Mouse (Mus musculus): ENCODE data around the gene Dock11. TPM values are rescaled to one million over a fixed set of nuclear protein-coding genes. Genes with fewer than 3 reads are reported as not detected.

Dock11 gene
- polyA plus RNA-seq, 1 experiment from 2014 or later, result 29.3 TPM

DNA sequence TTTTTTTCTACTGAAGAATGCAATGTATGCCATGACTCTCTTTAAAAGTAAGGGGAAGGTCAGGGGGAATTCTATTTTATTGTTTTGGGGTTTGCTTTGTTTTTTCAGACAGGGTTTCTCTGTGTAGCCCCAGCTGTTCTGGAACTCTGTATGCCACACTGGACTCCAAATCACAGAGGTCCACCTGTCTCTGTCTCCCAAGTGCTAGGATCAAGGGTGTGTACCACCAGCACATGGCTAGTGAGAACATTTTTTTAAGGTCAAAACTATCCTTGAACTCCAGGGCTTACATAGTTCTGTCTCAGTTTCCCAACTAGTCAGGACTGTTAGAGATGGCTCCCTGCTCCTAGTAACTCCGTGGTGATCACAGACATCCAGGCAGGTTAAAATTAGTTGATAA is 43.3 kb downstream of the Dock11 start:
- Histone ChIP-seq H3K36me3 (ENCODE audit: control insufficient read depth, insufficient read depth, low read length) (no peaks in the 10 kb centered on the region), H3K4me2 (ENCODE audit: low read depth, low read length, severe bottlenecking) (no peak overlapping the region), H3K27me3 (ENCODE audit: control insufficient read depth, insufficient read depth, low read length) (no peaks in the 10 kb centered on the region), H3K4me1 (replicated peaks; ENCODE audit: control insufficient read depth, insufficient read depth, low read length) (no peaks in the 10 kb centered on the region), H3K4me3 (ENCODE audit: low read depth, low read length) (no peak overlapping the region), H3K27ac (ENCODE audit: low read depth, low read length) (no peak overlapping the region), H3K9me3 (ENCODE audit: control insufficient read depth, low read length) (no peaks in the 10 kb centered on the region; the same call in 1 of the 2 replicates), H3K9ac (ENCODE audit: low read length) (no peak overlapping the region)
- WGBS, result 58% methylated on average over 1 of the region's 1 CpGs
- DNase-seq (ENCODE audit: low spot score) (no peak), ATAC-seq (replicated peaks; ENCODE audit: low FRiP score) (no peak)

DNA sequence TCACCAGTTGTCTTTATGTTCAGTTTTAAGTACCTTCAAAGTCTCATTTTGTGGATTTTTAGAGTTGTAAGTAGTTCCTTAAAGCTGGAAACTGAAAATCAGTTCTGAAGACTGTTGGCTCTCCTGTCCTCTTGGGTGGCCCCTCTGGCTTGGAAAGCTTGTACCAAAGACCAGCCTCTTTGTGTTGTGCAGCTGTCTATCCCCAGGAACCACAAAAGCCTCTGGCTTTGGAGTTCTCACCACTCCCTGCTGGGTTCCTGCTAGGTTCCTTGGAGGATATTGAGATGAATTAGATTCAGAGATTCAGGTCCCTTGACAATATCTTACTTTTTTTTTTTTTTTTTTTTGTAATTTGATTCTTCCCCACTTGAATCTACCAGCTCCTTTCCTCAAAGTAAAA is 44.3 kb downstream of the Dock11 start:
- DNase-seq (ENCODE audit: low spot score), result no peak

DNA sequence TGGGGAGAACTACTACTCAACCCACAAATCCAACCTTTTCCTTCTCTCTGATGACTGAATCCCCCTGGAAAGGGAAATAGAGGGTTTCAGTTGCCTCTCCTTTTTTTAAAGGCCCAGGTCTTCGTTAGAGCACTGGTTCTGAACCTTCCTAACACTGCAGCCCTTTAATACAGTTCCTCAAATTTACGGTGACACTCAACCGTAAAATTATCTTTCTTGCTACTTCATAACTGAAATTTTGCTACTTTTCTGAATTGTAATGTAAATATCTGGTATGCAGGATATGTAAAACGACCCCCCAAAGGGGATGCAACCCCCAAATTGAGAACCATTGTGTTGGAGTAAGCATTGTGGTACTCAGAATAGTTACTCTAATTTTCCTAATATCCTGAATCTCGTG is 49.5 kb downstream of the Dock11 start:
- H3K4me3 ChIP-seq (ENCODE audit: low read depth, low read length), result no peak overlapping the region
- no peak for ATAC-seq (replicated peaks; ENCODE audit: low FRiP score)

More for the DNA sequence above, 44.3 kb downstream of the Dock11 start:
- Histone ChIP-seq H3K4me2 (ENCODE audit: low read depth, low read length, severe bottlenecking) (no peak overlapping the region), H3K9me3 (ENCODE audit: control insufficient read depth, low read length) (no peaks in the 10 kb centered on the region; the same call in 1 of the 2 replicates), H3K4me1 (replicated peaks; ENCODE audit: control insufficient read depth, insufficient read depth, low read length) (no peaks in the 10 kb centered on the region), H3K36me3 (ENCODE audit: control insufficient read depth, insufficient read depth, low read length) (no peaks in the 10 kb centered on the region), H3K4me3 (ENCODE audit: low read depth, low read length) (no peak overlapping the region), H3K9ac (ENCODE audit: low read length) (no peak overlapping the region), H3K27me3 (ENCODE audit: control insufficient read depth, insufficient read depth, low read length) (no peaks in the 10 kb centered on the region), H3K27ac (ENCODE audit: low read depth, low read length) (no peak overlapping the region)
- no peak for ATAC-seq (replicated peaks; ENCODE audit: low FRiP score)

GRCm38 (mm10) chrX:35946394-35946793 is 57.8 kb downstream of the Dock11 start:
- ATAC-seq (replicated peaks; ENCODE audit: low FRiP score) (no peak), DNase-seq (ENCODE audit: low spot score) (no peak)
- Histone ChIP-seq H3K9me3 (ENCODE audit: control insufficient read depth, low read length) (no peaks in the 10 kb centered on the region), H3K4me1 (replicated peaks; ENCODE audit: control insufficient read depth, insufficient read depth, low read length) (no peaks in the 10 kb centered on the region), H3K4me3 (ENCODE audit: low read depth, low read length) (no peak overlapping the region), H3K9ac (ENCODE audit: low read length) (no peak overlapping the region), H3K27me3 (ENCODE audit: control insufficient read depth, insufficient read depth, low read length) (no peaks in the 10 kb centered on the region), H3K36me3 (ENCODE audit: control insufficient read depth, insufficient read depth, low read length) (no peaks in the 10 kb centered on the region), H3K27ac (ENCODE audit: low read depth, low read length) (no peak overlapping the region), H3K4me2 (ENCODE audit: low read depth, low read length, severe bottlenecking) (no peak overlapping the region)
- WGBS, result 68% methylated on average over 1 of the region's 1 CpGs

More for the DNA sequence above, 49.5 kb downstream of the Dock11 start:
- Histone ChIP-seq H3K4me2 (ENCODE audit: low read depth, low read length, severe bottlenecking) (no peak overlapping the region), H3K9me3 (ENCODE audit: control insufficient read depth, low read length) (no peaks in the 10 kb centered on the region), H3K27me3 (ENCODE audit: control insufficient read depth, insufficient read depth, low read length) (no peaks in the 10 kb centered on the region), H3K9ac (ENCODE audit: low read length) (no peak overlapping the region), H3K4me1 (replicated peaks; ENCODE audit: control insufficient read depth, insufficient read depth, low read length) (no peaks in the 10 kb centered on the region), H3K27ac (ENCODE audit: low read depth, low read length) (no peak overlapping the region), H3K36me3 (ENCODE audit: control insufficient read depth, insufficient read depth, low read length) (no peaks in the 10 kb centered on the region)
- no peak for DNase-seq (ENCODE audit: low spot score)
- WGBS, result 76% methylated on average over 5 of the region's 5 CpGs

GRCm38 (mm10) chrX:35950135-35950534 is 61.5 kb downstream of the Dock11 start:
- H3K27me3 ChIP-seq (ENCODE audit: control insufficient read depth, insufficient read depth, low read length), result no peaks in the 10 kb centered on the region
- H3K36me3 ChIP-seq (ENCODE audit: control insufficient read depth, insufficient read depth, low read length), result no peaks in the 10 kb centered on the region
- H3K4me1 ChIP-seq (replicated peaks; ENCODE audit: control insufficient read depth, insufficient read depth, low read length), result no peaks in the 10 kb centered on the region
- ATAC-seq (replicated peaks; ENCODE audit: low FRiP score) (no peak), DNase-seq (ENCODE audit: low spot score) (no peak)
- H3K4me3 ChIP-seq (ENCODE audit: low read depth, low read length), result no peak overlapping the region
- no peak overlapping the region for H3K27ac ChIP-seq (ENCODE audit: low read depth, low read length)
- 80% methylated on average over 4 of the region's 4 CpGs for WGBS
- H3K9me3 ChIP-seq (ENCODE audit: control insufficient read depth, low read length), result no peaks in the 10 kb centered on the region
- H3K4me2 ChIP-seq (ENCODE audit: low read depth, low read length, severe bottlenecking), result no peak overlapping the region
- H3K9ac ChIP-seq (ENCODE audit: low read length), result no peak overlapping the region

DNA sequence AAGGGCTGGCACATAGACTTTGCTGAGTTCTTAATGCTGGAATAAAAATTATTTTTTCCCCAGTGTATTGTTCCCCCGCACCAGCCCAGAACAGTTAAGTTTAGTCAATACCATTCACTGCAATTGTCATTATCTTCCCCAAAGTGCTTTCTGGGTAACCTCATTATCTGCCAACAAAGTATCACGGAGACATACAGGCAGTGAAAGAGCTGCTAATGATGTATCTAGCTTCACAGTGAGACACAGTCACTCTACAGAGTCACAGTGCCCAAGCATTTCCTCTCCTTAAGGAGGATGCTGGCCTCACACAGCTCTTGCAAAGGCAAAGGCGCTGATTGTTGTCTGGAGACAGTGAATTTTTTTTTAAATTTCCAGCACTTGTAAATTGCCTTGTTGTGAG is 63.3 kb downstream of the Dock11 start:
- no peak overlapping the region for H3K4me2 ChIP-seq (ENCODE audit: low read depth, low read length, severe bottlenecking)
- no peaks in the 10 kb centered on the region for H3K9me3 ChIP-seq (ENCODE audit: control insufficient read depth, low read length)
- DNase-seq (ENCODE audit: low spot score), result no peak
- ATAC-seq (replicated peaks; ENCODE audit: low FRiP score), result no peak
- no peaks in the 10 kb centered on the region for H3K36me3 ChIP-seq (ENCODE audit: control insufficient read depth, insufficient read depth, low read length)
- H3K9ac ChIP-seq (ENCODE audit: low read length), result no peak overlapping the region
- no peak overlapping the region for H3K4me3 ChIP-seq (ENCODE audit: low read depth, low read length)
- H3K27ac ChIP-seq (ENCODE audit: low read depth, low read length), result no peak overlapping the region
- WGBS, result 69% methylated on average over 3 of the region's 3 CpGs
- no peaks in the 10 kb centered on the region for H3K4me1 ChIP-seq (replicated peaks; ENCODE audit: control insufficient read depth, insufficient read depth, low read length)
- no peaks in the 10 kb centered on the region for H3K27me3 ChIP-seq (ENCODE audit: control insufficient read depth, insufficient read depth, low read length)

DNA sequence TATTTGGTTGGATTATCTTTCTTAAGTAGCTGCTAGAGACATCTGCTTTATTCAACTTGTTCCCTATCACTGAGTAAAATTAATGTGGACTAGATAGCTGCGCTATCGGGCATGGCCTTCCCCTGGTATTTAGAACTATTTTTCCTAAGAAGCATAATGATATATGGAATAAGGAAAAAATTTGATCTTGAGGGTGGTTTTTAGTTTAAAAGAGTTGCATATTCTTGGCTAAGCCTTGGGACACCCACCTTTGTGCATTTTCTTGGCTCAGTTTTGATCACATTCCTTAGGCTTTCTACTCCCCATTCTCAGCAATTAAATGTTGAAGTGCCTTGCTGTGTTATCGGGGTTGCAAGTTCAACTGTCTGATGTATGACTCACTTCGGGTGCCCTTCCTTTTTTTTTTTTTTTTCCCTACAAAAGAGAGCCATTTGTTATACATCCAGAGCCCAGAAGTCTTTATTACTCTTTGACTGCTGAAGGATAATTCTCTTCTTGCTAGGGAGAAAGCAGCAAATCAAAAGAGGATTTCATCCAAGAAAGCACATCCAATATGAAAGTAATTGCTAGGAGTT is 64.0 kb downstream of the Dock11 start:
- Histone ChIP-seq H3K36me3 (ENCODE audit: control insufficient read depth, insufficient read depth, low read length) (no peaks in the 10 kb centered on the region), H3K4me1 (replicated peaks; ENCODE audit: control insufficient read depth, insufficient read depth, low read length) (no peaks in the 10 kb centered on the region), H3K9ac (ENCODE audit: low read length) (no peak overlapping the region), H3K27ac (ENCODE audit: low read depth, low read length) (no peak overlapping the region), H3K9me3 (ENCODE audit: control insufficient read depth, low read length) (no peaks in the 10 kb centered on the region), H3K27me3 (ENCODE audit: control insufficient read depth, insufficient read depth, low read length) (no peaks in the 10 kb centered on the region), H3K4me3 (ENCODE audit: low read depth, low read length) (no peak overlapping the region), H3K4me2 (ENCODE audit: low read depth, low read length, severe bottlenecking) (no peak overlapping the region)
- ATAC-seq (replicated peaks; ENCODE audit: low FRiP score), result no peak
- WGBS, result 88% methylated on average over 4 of the region's 4 CpGs
- DNase-seq (ENCODE audit: low spot score), result no peak

DNA sequence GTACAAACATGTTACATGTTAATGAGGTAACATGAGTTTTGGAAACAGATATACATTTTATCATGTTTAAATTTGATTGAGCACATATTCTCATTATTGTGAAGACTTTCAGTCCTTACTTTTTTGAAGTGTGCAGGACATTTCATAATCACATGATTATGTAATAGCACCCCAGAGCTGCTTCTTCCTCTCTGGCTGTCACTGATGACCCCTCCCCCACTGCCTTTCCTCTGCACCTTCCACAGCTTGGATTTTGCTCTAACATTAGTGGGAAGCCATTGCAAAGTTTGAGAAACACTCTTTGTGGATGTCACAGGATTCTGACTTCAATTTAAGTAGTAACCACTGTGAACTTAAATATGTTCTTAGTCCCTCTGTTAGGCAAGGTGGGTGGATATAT is 67.6 kb downstream of the Dock11 start:
- Histone ChIP-seq H3K27ac (ENCODE audit: low read depth, low read length) (no peak overlapping the region), H3K9ac (ENCODE audit: low read length) (no peak overlapping the region), H3K4me1 (replicated peaks; ENCODE audit: control insufficient read depth, insufficient read depth, low read length) (no peaks in the 10 kb centered on the region), H3K4me2 (ENCODE audit: low read depth, low read length, severe bottlenecking) (no peak overlapping the region), H3K4me3 (ENCODE audit: low read depth, low read length) (no peak overlapping the region), H3K9me3 (ENCODE audit: control insufficient read depth, low read length) (no peaks in the 10 kb centered on the region), H3K36me3 (ENCODE audit: control insufficient read depth, insufficient read depth, low read length) (no peaks in the 10 kb centered on the region), H3K27me3 (ENCODE audit: control insufficient read depth, insufficient read depth, low read length) (no peaks in the 10 kb centered on the region)
- no peak for DNase-seq (ENCODE audit: low spot score)
- ATAC-seq (replicated peaks; ENCODE audit: low FRiP score), result no peak

- Histone ChIP-seq H3K27me3 (ENCODE audit: control insufficient read depth, insufficient read depth, low read length) (no peaks in the 10 kb centered on the region), H3K27ac (ENCODE audit: low read depth, low read length) (no peak overlapping the region), H3K9me3 (ENCODE audit: control insufficient read depth, low read length) (no peaks in the 10 kb centered on the region), H3K9ac (ENCODE audit: low read length) (no peak overlapping the region), H3K4me3 (ENCODE audit: low read depth, low read length) (no peak overlapping the region), H3K4me1 (replicated peaks; ENCODE audit: control insufficient read depth, insufficient read depth, low read length) (no peaks in the 10 kb centered on the region), H3K4me2 (ENCODE audit: low read depth, low read length, severe bottlenecking) (no peak overlapping the region), H3K36me3 (ENCODE audit: control insufficient read depth, insufficient read depth, low read length) (no peaks in the 10 kb centered on the region)
- 85% methylated on average over 6 of the region's 6 CpGs for WGBS
- no peak for DNase-seq (ENCODE audit: low spot score)
- ATAC-seq (replicated peaks; ENCODE audit: low FRiP score), result no peak
These were observed 74.5 kb downstream of the Dock11 start for GRCm38 (mm10) chrX:35963087-35963486.
